In genomic region chr14:93719208-93719607, GRCm38 (mm10) we compare ENCODE assay signal across 19 mouse cellular contexts.
DNase-seq lines count a peak whose midpoint lies in the region; ATAC-seq lines count a peak whose summit lies in the region.
"Had no signal": no experiment of that assay in that cellular context is flagged by ENCODE, and none has a peak within 500 bp of the region (broad histone marks: within the 10 kb centered on the region; RNA-seq: fewer than 3 reads in every experiment).

No protein-coding gene starts in this region.

- H3K4me1 ChIP-seq in forebrain, embryonic 15.5 days = no peaks in the 10 kb centered on the region
- peaks cover 3% of the 10 kb centered on the region; the same call in 1 of the 2 replicates for H3K4me1 ChIP-seq in forebrain, embryonic 10.5 days
- no peaks in the 10 kb centered on the region for H3K4me1 ChIP-seq in midbrain, embryonic 11.5 days (ENCODE audit: control insufficient read depth, insufficient read depth, low read length)
- H3K4me1 ChIP-seq in midbrain, embryonic 16.5 days (ENCODE audit: control insufficient read depth, insufficient read depth, low read length) = no peaks in the 10 kb centered on the region
- H3K4me1 ChIP-seq: embryonic facial prominence, embryonic 13.5 days; heart, embryonic 10.5 days; hindbrain, embryonic 13.5 days had no signal

- WGBS in forebrain, embryonic 15.5 days = 65% methylated on average over 1 of the region's 1 CpGs
- WGBS in forebrain, embryonic 10.5 days = 73% methylated on average over 1 of the region's 1 CpGs
- 71% methylated on average over 1 of the region's 1 CpGs for WGBS in midbrain, embryonic 11.5 days
- WGBS in midbrain, embryonic 16.5 days = 79% methylated on average over 1 of the region's 1 CpGs

- ATAC-seq in forebrain, embryonic 15.5 days (replicated peaks) = no peak
- no peak for ATAC-seq in midbrain, embryonic 11.5 days (ENCODE audit: low FRiP score)
- ATAC-seq in midbrain, embryonic 16.5 days = no peak
- ATAC-seq: hindbrain, postnatal 0 days had no signal

- no peak for DNase-seq in forebrain, embryonic 10.5 days (ENCODE audit: extremely low spot score, low spot score)
- peak; percentile 38 for DNase-seq in layer of hippocampus, adult 9-11 months
- DNase-seq in layer of hippocampus, adult 11-12 months (ENCODE audit: low spot score) = no peak
- DNase-seq in midbrain, embryonic 11.5 days (ENCODE audit: low spot score, missing footprints) = peak; percentile 80
- DNase-seq in urinary bladder, adult 18-20 months (ENCODE audit: low spot score in 2 of 2) = no peak
- DNase-seq: adrenal gland, postnatal 10 days; cerebellum, adult 18-20 months; cerebellum, adult 9-11 months; cerebellum, postnatal 36 days; gastrocnemius, postnatal 10 days; heart, adult 18-20 months; heart, postnatal 10 days; heart, postnatal 4 days had no signal

- peak overlapping the region; percentile 25 for H3K27ac ChIP-seq in forebrain, embryonic 15.5 days (replicated peaks)
- no peak overlapping the region for H3K27ac ChIP-seq in forebrain, embryonic 10.5 days
- H3K27ac ChIP-seq in midbrain, embryonic 11.5 days (ENCODE audit: low read depth, low read length) = no peak overlapping the region
- H3K27ac ChIP-seq in midbrain, embryonic 16.5 days (ENCODE audit: low read length) = no peak overlapping the region
- H3K27ac ChIP-seq: embryonic facial prominence, embryonic 13.5 days; heart, embryonic 10.5 days; hindbrain, embryonic 13.5 days; hindbrain, postnatal 0 days had no signal

- H3K27me3 ChIP-seq in forebrain, embryonic 15.5 days = no peaks in the 10 kb centered on the region
- no peaks in the 10 kb centered on the region for H3K27me3 ChIP-seq in forebrain, embryonic 10.5 days (ENCODE audit: poor library complexity, severe bottlenecking)
- H3K27me3 ChIP-seq in midbrain, embryonic 11.5 days (ENCODE audit: control insufficient read depth, insufficient read depth, low read length) = no peaks in the 10 kb centered on the region
- no peaks in the 10 kb centered on the region for H3K27me3 ChIP-seq in midbrain, embryonic 16.5 days (ENCODE audit: control insufficient read depth, insufficient read depth, low read depth, low read length)
- H3K27me3 ChIP-seq: embryonic facial prominence, embryonic 13.5 days; hindbrain, embryonic 13.5 days had no signal

- no peak overlapping the region for H3K9ac ChIP-seq in forebrain, embryonic 15.5 days (replicated peaks)
- H3K9ac ChIP-seq in midbrain, embryonic 11.5 days (ENCODE audit: low read length) = no peak overlapping the region
- H3K9ac ChIP-seq in midbrain, embryonic 16.5 days (ENCODE audit: low read depth, low read length) = no peak overlapping the region
- H3K9ac ChIP-seq: embryonic facial prominence, embryonic 13.5 days; hindbrain, embryonic 13.5 days had no signal

- no peaks in the 10 kb centered on the region for H3K9me3 ChIP-seq in forebrain, embryonic 15.5 days
- H3K9me3 ChIP-seq in forebrain, embryonic 10.5 days = no peaks in the 10 kb centered on the region
- H3K9me3 ChIP-seq in midbrain, embryonic 11.5 days (ENCODE audit: control insufficient read depth, low read length) = no peaks in the 10 kb centered on the region
- no peaks in the 10 kb centered on the region for H3K9me3 ChIP-seq in midbrain, embryonic 16.5 days (replicated peaks; ENCODE audit: control insufficient read depth, low read length, poor library complexity, severe bottlenecking)
- H3K9me3 ChIP-seq: embryonic facial prominence, embryonic 13.5 days; heart, embryonic 10.5 days; hindbrain, embryonic 13.5 days had no signal

- no peak overlapping the region for H3K4me2 ChIP-seq in forebrain, embryonic 15.5 days (replicated peaks)
- H3K4me2 ChIP-seq in midbrain, embryonic 11.5 days = no peak overlapping the region
- H3K4me2 ChIP-seq in midbrain, embryonic 16.5 days (ENCODE audit: low read length) = no peak overlapping the region
- H3K4me2 ChIP-seq: embryonic facial prominence, embryonic 13.5 days; hindbrain, embryonic 13.5 days had no signal

- no peaks in the 10 kb centered on the region for H3K36me3 ChIP-seq in forebrain, embryonic 15.5 days
- no peaks in the 10 kb centered on the region for H3K36me3 ChIP-seq in forebrain, embryonic 10.5 days (replicated peaks)
- H3K36me3 ChIP-seq in midbrain, embryonic 11.5 days (ENCODE audit: control insufficient read depth, insufficient read depth, low read length) = no peaks in the 10 kb centered on the region
- H3K36me3 ChIP-seq in midbrain, embryonic 16.5 days (ENCODE audit: control insufficient read depth, insufficient read depth, low read length) = no peaks in the 10 kb centered on the region
- H3K36me3 ChIP-seq: embryonic facial prominence, embryonic 13.5 days; heart, embryonic 10.5 days; hindbrain, embryonic 13.5 days had no signal

- no peak overlapping the region for H3K4me3 ChIP-seq in forebrain, embryonic 15.5 days
- H3K4me3 ChIP-seq in forebrain, embryonic 10.5 days = no peak overlapping the region
- no peak overlapping the region for H3K4me3 ChIP-seq in midbrain, embryonic 11.5 days (ENCODE audit: low read depth, low read length)
- no peak overlapping the region for H3K4me3 ChIP-seq in midbrain, embryonic 16.5 days (ENCODE audit: low read depth, low read length)
- H3K4me3 ChIP-seq: embryonic facial prominence, embryonic 13.5 days; heart, embryonic 10.5 days; hindbrain, embryonic 13.5 days had no signal

Comparison
In these comparisons a context has a peak if more than half of its experiments do, and no peak if none do; other contexts are left out.
1. DNase-seq: peak in layer of hippocampus, adult 9-11 months (single experiment) and midbrain, embryonic 11.5 days (single experiment); none in forebrain, embryonic 10.5 days (single experiment), layer of hippocampus, adult 11-12 months (single experiment) and urinary bladder, adult 18-20 months (0 of 2).